Mouse (Mus musculus) neutrophil, adult 65 days (primary cell): ENCODE measurements around the gene Trem2. TPM values are rescaled to one million over a fixed set of nuclear protein-coding genes. Genes with fewer than 3 reads are reported as not detected.

Experiments used
- total RNA-seq: library from RNA; stranded (reverse); gene quantifications from 2 replicates; pipeline ENCODE4 v1.2.4, GENCODE M21; 2023

The Trem2 gene
- 11.0 and 12.4 TPM in 2 replicates for total RNA-seq

DNA sequence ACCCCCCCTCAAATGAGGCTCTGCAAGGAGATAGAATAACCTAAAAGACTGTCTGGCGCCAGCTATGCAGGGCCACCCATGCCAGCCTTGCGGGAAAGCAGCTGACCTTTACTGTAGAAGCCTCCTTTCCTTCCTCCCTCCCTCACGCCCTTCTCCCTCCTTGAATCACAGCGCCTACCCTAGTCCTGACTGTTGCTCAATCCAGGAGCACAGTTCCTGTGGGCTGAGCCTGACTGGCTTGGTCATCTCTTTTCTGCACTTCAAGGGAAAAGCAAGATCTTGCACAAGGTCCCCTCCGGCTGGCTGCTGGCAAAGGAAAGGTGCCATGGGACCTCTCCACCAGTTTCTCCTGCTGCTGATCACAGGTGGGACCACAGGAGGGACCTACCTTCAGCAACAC lies at the start of gene Trem2:
Gene Trem2 (plus strand): TSS at position 171 of the 400 bp plus-strand sequence.

DNA sequence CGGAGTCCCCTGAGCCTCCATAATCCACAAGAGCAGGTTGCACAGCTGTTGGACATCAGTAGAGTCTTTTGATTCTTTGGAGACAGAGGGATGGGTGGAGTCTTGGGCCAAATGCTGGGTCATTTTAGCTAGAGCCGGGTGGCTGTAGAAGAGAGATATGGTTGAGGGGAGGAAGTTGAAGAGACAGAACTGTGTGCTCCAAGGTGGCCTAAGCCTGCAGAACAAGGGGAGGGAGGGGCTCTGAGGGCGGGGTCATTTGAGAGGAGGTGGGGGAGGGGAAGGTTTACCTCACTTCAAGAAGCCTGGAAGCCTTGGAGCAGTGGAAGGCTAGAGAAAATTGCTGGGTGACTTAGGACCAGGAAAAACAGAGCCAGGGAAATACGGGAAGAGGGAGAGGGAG lies 47.0 kb upstream of the Trem2 start, which contains the start of gene Treml2:
Gene Treml2 (plus strand): TSS at position 296 of the 400 bp plus-strand sequence.

DNA sequence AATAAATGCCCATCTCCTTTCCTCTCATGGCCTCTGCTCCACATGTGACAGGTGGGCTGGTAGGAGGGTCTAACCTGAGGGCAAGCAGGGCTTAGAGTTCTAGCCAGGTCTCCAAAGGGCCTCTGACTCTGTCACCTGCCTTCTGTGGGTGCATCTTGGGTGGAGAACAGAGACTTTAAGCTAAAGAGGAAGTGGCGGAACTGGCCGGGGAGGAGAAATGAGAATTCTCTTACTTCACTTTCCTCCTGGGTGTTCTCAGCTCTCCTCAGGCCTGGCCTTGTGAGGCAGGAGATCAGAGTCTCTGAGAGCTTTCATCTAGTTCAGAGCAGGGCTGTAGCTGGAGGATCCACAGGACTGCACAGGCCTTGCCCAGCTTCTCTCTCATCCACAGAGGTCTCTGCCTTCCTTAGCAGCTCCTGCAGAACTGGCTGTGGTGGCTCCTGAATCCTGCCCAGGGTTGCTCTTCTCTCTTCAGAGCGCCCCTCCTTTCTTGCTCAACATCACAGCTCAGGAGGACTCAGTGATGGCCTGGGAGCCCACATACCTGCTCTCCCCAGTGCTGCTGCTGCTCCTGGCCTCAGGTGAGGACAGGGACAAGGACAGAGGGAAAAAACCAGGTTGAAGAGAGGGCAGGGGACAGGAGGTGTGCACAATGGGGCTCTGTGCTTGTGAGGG lies 30.2 kb upstream of the Trem2 start, which contains the start of gene B430306N03Rik:
Gene B430306N03Rik (plus strand): TSS at position 237 of the 675 bp plus-strand sequence.

GRCm38 (mm10) chr17:48359616-48360015 lies 13.4 kb downstream of the Trem2 start, which contains the start of gene Treml1:
TSS of gene Treml1 (plus strand) at chr17:48359916.

Other genes with a start within 250 kb of the Trem2 start
- gene 9830107B12Rik, start 200.1 kb upstream of the Trem2 start, total RNA-seq: 74.6 and 75.4 TPM in 2 replicates
- gene A530064D06Rik, start 179.1 kb upstream of the Trem2 start, total RNA-seq: 82.9 and 86.1 TPM in 2 replicates
- 885 and 916 TPM in 2 replicates for gene Trem1, start 113.6 kb upstream of the Trem2 start, total RNA-seq
- gene Trem3, start 98.6 kb upstream of the Trem2 start, total RNA-seq: 381 and 386 TPM in 2 replicates
- 27.4 and 30.3 TPM in 2 replicates for gene Treml4, start 82.1 kb upstream of the Trem2 start, total RNA-seq
- 124 and 139 TPM in 2 replicates for gene Treml2, start 46.9 kb upstream of the Trem2 start, total RNA-seq
- 163 and 169 TPM in 2 replicates for gene B430306N03Rik, start 30.3 kb upstream of the Trem2 start, total RNA-seq
- gene Treml1, start 13.5 kb downstream of the Trem2 start, total RNA-seq: 0.82 and 3.3 TPM in 2 replicates
- gene Nfya, start 63.5 kb downstream of the Trem2 start, total RNA-seq: 80.8 and 88.1 TPM in 2 replicates
- 16.9 and 20.7 TPM in 2 replicates for gene Oard1, start 63.6 kb downstream of the Trem2 start, total RNA-seq
- gene Apobec2, start 86.5 kb downstream of the Trem2 start, total RNA-seq: not detected in 2 replicates
- gene Tspo2, start 105.1 kb downstream of the Trem2 start, total RNA-seq: 0.61 TPM in 1 of 2 replicates, not detected in the other
- not detected in 2 replicates for gene Unc5cl, start 108.5 kb downstream of the Trem2 start, total RNA-seq